Mouse (Mus musculus) heart, postnatal 36 days (tissue): ENCODE data around the gene Fbxo8. TPM values are rescaled to one million over a fixed set of nuclear protein-coding genes. Genes with fewer than 3 reads are reported as not detected.

Experiments used
- DNase-seq, 2 experiments: peaks; one replicate each; pipeline ENCODE4 v3.0.0; 2021 to 2022
- intact Hi-C: fragments of 180-260 bp; cut with DNase I; formaldehyde crosslinking; loops from one replicate; pipeline ENCODE4 v1.15.1; 2025
- total RNA-seq, 2 experiments: library from RNA; stranded (reverse); gene quantifications; 2 replicates each; pipeline ENCODE4 v1.2.3; 2021

Gene Fbxo8
- total RNA-seq, result 10 to 100 TPM; 60.5 to 62.2 TPM

DNA sequence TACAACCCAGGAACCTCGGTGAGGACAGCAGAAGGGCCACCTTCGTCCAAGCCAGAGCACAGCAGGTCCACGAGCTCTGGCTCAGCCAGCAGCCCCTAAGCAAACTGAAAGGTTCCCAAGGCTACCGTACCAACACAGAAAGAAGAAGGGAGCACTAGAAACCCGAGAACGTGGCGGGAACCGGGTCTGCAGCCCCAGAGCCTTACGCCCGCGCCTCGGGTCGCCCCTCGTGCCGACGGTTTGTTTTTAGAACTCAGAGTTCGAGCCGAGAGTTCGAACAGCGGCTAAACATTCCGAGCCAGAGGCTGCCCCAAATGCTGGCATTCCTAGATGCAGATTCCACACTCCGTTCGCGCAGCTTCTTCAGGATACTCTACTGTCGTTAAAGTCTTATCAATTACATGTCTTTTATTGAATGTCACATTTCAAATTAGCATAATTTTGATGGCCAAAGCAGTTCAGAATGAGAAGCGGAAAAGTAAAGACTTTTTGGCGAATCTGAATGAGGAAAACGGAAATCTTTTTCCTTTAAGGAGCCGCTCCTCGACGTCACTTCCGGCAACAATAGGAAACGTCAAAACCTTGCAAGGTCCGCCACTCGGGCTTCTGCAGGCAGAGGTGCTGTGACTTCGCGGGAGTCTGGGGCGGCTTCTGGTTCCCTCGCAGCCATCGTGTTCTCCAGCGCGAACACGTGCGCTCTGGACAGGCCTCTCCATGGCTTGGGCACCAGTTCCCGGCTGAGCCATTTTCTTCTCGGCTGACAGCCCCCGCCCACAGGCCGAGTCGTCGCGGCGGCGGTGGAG, at the start of gene Fbxo8, which contains the start of gene Cep44:
Fbxo8 (plus strand) TSS at position 533 of the 803 bp plus-strand sequence.
Cep44 (minus strand) TSS at position 490 of the 803 bp plus-strand sequence.
- intact Hi-C loops, result loop anchor here (5.0 to 10.0 kb wide), 2 partner anchors 774 to 937 kb away; partner anchors contain the start of genes Hand2 and Sap30
- peak; percentile 79 to 87 for DNase-seq

- intact Hi-C loops, result no loop called here
These were observed 49.0 kb upstream of the Fbxo8 start for GRCm38 (mm10) chr8:56501911-56502310.

GRCm38 (mm10) chr8:56508318-56508951, 42.5 kb upstream of the Fbxo8 start:
- no peak for DNase-seq
- intact Hi-C loops, result no loop called here

More at GRCm38 (mm10) chr8:56501911-56502310, 49.0 kb upstream of the Fbxo8 start:
- DNase-seq, result no peak

DNA sequence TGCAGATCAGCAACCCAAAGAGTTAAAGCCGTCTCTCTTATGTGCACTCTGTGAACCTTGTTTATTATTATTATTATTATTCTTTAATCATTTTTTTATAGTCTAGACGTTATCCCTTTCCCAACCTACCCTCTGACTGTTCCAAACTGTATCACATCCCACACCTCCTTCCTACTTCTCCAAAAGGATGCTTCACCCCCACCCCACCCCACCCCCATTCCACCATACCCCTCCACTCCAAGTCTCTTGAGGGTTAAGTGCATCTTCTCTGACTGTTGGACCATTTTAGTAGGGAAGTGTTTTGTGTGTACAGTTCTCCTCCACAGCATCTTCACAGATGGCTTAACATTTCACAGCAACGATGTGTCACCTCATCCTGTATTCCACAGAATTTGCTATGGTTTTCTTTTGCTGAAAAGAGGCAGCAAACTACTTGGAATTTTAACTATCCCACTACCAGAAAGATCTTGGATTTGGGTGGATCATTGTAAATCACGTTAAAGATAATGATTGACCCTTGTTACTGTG, 41.9 kb upstream of the Fbxo8 start:
- no peak for DNase-seq
- intact Hi-C loops, result no loop called here

- intact Hi-C loops, result no loop called here
These were observed 32.0 kb upstream of the Fbxo8 start for GRCm38 (mm10) chr8:56518848-56519247.

GRCm38 (mm10) chr8:56520249-56520648, 30.6 kb upstream of the Fbxo8 start:
- no peak for DNase-seq
- intact Hi-C loops, result no loop called here

More at GRCm38 (mm10) chr8:56518848-56519247, 32.0 kb upstream of the Fbxo8 start:
- no peak for DNase-seq

GRCm38 (mm10) chr8:56521051-56521450, 29.8 kb upstream of the Fbxo8 start:
- intact Hi-C loops, result no loop called here

GRCm38 (mm10) chr8:56528869-56529268, 22.0 kb upstream of the Fbxo8 start:
- intact Hi-C loops, result no loop called here
- DNase-seq, result no peak

More at GRCm38 (mm10) chr8:56521051-56521450, 29.8 kb upstream of the Fbxo8 start:
- no peak for DNase-seq

DNA sequence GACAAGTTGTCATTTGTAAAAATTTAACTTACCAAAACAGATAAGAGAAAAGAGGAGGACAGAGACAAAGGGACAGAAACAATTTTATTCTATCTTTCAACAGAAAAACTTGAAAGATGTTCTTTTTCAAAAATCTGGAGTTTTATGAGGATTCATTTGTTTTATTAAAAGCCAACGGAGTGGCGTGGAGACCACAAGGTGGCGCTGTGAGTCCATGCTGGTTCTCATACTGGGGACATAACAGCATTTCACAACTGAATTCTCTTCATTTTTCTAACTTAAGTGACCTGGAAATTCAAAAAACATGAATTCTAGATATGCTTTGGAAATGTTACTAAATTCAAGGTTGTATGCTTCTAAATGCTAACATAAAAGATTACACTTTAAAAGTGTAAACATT, 20.5 kb upstream of the Fbxo8 start:
- peak; percentile 42 to 75 for DNase-seq
- intact Hi-C loops, result loop anchor here (1.0 kb wide), 1 partner anchor 85 kb away; no protein-coding TSS in a partner anchor

GRCm38 (mm10) chr8:56540706-56541105, 10.2 kb upstream of the Fbxo8 start:
- intact Hi-C loops, result loop anchor here (10.0 kb wide), 1 partner anchor 884 kb away; no protein-coding TSS in a partner anchor
- no peak for DNase-seq

DNA sequence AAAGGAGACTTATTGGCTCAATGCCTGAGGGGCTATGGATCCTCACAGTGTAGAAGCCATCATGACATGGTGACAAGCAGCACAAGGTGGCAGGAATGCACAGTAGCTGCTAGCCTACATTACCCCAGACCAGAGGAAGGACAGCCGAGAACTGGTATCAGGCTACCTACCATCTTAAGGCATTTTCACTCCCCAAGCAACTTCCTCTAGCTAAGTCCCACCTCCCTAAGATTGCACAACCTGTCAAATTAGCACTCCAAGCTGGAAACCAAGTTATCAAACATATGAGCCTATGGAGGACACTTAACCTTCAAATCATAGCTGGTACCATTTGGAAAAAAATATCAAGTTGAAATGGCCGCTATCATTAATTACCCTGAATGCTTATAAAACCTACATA, 3.0 kb upstream of the Fbxo8 start:
- intact Hi-C loops, result loop anchor here (10.0 kb wide), 1 partner anchor 877 kb away; no protein-coding TSS in a partner anchor
- DNase-seq, result no peak

GRCm38 (mm10) chr8:56551361-56551852, 517 bp downstream of the Fbxo8 start:
- intact Hi-C loops, result loop anchor here (5.0 to 10.0 kb wide), 2 partner anchors 773 to 936 kb away; partner anchors contain the start of genes Hand2 and Sap30
- peak; percentile 87 to 88 for DNase-seq

DNA sequence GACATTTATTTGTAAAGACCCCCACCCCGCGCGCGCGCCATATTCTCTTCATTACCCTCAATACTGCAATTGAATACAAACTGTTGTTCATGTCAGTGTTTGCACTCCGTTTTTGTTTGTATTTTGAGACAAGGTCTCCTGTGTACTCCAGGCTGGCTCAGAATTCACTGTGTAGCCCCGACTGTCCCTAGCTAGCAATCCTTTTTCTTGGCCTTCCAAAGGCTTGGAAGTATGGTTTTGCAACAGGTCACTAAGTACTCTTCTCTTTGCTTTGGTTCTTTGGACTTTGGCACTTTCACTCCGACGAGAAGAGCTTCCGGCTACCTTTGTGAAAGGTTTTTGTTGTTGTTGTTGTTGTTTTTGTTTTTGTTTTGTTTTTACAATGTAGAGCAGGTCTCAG, 1.2 kb downstream of the Fbxo8 start:
- peak in 1 of 2 experiments; percentile 3 for DNase-seq
- intact Hi-C loops, result loop anchor here (5.0 to 10.0 kb wide), 2 partner anchors 773 to 935 kb away; partner anchors contain the start of genes Hand2 and Sap30

DNA sequence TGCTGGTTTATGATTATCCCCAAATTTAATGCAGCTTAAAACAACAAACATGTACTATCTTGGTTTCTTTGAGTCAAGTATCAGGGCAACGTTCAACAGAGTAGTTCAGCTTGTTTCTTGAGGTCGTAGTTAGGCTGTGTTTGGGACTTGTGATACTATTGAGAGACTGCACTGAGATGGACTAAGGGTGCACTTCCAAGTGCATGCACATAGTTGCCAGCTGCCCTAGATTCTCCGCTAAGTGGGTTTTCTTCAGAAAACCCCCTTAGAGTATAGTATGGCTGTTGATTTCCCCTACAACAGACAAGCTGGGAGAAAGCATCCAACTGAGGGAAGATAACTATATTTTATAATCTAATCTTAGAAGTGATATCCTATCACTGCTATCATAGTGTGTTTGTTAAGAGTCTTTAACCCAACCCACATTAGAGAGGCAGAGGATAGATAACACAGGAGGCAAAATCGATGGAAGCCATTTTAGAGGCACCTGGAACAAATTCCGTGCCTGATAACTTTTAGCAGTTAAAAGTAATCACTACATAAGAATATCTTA, 1.7 kb downstream of the Fbxo8 start:
- no peak for DNase-seq
- intact Hi-C loops, result loop anchor here (5.0 to 10.0 kb wide), 2 partner anchors 772 to 935 kb away; partner anchors contain the start of genes Hand2 and Sap30

GRCm38 (mm10) chr8:56564399-56565047, 13.6 kb downstream of the Fbxo8 start:
- intact Hi-C loops, result no loop called here
- DNase-seq, result no peak

- no peak for DNase-seq
- intact Hi-C loops, result no loop called here
These were observed 16.0 kb downstream of the Fbxo8 start for GRCm38 (mm10) chr8:56566856-56567255.

DNA sequence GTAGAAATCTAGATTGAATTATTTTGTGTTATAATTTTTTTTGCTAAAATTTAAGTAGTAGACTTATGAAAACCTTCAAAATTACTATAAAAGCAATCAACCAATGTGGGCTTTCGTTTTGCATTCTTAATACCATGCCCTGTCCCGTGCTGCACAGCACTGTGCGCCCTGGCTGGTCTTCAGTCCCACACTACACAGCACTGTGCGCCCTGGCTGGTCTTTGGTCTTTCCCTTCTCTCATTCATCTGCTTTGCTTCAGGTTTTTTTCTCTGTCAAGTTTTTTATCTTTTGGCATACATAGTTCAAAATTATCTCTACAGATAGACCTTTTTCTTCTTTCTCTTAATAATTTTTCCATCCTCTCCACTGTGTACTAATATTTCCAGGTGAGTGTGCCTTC, 30.0 kb downstream of the Fbxo8 start:
- intact Hi-C loops, result no loop called here
- DNase-seq, result no peak

DNA sequence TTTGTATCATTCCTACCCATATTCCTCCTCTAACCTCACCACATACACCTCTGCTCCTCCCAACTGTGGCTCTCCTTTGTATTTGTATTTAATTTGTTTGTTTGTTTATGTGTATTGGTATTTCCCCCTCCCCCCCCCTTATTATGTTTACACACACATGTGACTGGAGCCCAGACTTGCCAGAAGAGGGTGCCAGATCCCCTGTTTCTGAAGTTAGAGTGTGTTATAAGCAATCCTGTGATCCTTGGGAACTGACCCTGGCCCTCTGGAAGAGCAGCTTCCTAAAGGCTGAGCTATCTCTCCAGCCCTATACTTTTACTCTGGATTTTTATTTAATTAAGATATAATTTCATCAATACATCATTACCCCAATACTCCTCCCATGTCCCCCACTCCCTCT, 32.0 kb downstream of the Fbxo8 start:
- peak in 1 of 2 experiments; percentile 18 for DNase-seq

DNA sequence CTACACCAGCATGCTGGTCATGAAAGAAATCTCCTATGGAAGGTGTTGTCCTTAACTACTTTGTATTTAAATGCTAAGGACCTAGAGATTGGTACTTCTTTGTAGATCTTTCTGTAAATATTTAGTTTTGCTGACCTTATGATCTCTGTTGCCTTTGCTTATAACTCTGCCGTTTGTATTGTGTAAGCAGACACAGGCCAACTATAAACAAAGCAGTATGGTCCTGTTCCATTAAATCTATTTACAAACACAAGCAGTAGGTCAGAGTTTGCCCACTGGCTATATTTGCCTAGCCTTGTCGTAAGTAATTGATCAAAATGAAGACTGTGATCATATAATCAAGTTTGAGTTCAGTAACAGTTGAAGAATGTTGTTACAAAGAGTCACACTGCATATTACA, 38.1 kb downstream of the Fbxo8 start:
- intact Hi-C loops, result no loop called here
- no peak for DNase-seq

More for the DNA sequence above, 32.0 kb downstream of the Fbxo8 start:
- intact Hi-C loops, result no loop called here

DNA sequence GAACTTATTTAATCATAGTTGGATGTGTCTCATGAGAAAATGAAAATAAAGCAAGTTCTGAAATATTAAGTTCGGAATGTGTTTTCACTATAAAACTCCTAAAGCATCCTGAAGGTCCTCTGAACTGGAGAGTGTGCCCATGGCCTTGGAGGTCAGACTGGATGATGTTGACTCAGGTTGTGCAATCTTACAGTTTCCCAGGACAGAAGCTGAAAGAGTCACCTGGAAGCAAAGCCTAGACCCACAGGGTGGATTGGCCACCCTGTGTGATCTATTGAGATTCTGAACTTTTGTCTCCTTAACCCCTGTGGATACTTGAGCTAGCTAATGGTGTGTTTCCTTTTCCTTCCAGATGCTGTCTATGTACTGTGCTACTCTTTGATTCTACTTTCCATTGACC, 40.2 kb downstream of the Fbxo8 start:
- DNase-seq, result no peak
- intact Hi-C loops, result no loop called here
